Mouse (Mus musculus) layer of hippocampus, adult 8-10 months (tissue): ENCODE measurements around the gene Btla. TPM values are rescaled to one million over a fixed set of nuclear protein-coding genes. Genes with fewer than 3 reads are reported as not detected.

Experiments used
- DNase-seq, 2 experiments: peaks; one replicate each; pipeline ENCODE4 v3.0.0; 2022; ENCODE audit warnings: low spot score in 2 of 2
- total RNA-seq, 4 experiments: library from RNA; stranded (reverse); gene quantifications; 2 replicates each; pipeline ENCODE4 v1.2.4; 2022

The Btla gene
- total RNA-seq = under 1 TPM; 0.45 to 0.76 (median 0.53) TPM

GRCm38 (mm10) chr16:45223648-45224388 is at the start of gene Btla:
Btla (plus strand) TSS chr16:45224315.
- DNase-seq = no peak

- no peak for DNase-seq
These were observed 45.6 kb upstream of the Btla start for GRCm38 (mm10) chr16:45178552-45178951.

GRCm38 (mm10) chr16:45181824-45182223 is 42.3 kb upstream of the Btla start:
- DNase-seq = no peak

- DNase-seq = peak; percentile 50 to 76
These were observed 31.5 kb upstream of the Btla start for GRCm38 (mm10) chr16:45192613-45193012.

GRCm38 (mm10) chr16:45196816-45197215 is 27.3 kb upstream of the Btla start:
- peak; percentile 28 to 61 for DNase-seq

- DNase-seq = no peak
These were observed 22.7 kb upstream of the Btla start for GRCm38 (mm10) chr16:45201395-45201794.

GRCm38 (mm10) chr16:45204438-45204837 is 19.7 kb upstream of the Btla start:
- DNase-seq = no peak

- DNase-seq = no peak
These were observed 19.1 kb upstream of the Btla start for GRCm38 (mm10) chr16:45204859-45205670.

GRCm38 (mm10) chr16:45222016-45222415 is 2.1 kb upstream of the Btla start:
- DNase-seq = no peak

GRCm38 (mm10) chr16:45222771-45223170 is 1.3 kb upstream of the Btla start:
- no peak for DNase-seq

- no peak for DNase-seq
These were observed 405 bp downstream of the Btla start for GRCm38 (mm10) chr16:45224431-45225008.

- DNase-seq = no peak
These were observed 2.9 kb downstream of the Btla start for GRCm38 (mm10) chr16:45227002-45227401.

- DNase-seq = no peak
These were observed 7.2 kb downstream of the Btla start for GRCm38 (mm10) chr16:45231296-45231695.

- no peak for DNase-seq
These were observed 8.9 kb downstream of the Btla start for GRCm38 (mm10) chr16:45233007-45233406.

- DNase-seq = no peak
These were observed 18.6 kb downstream of the Btla start for GRCm38 (mm10) chr16:45242700-45243099.

GRCm38 (mm10) chr16:45244930-45245472 is 20.9 kb downstream of the Btla start:
- no peak for DNase-seq

- DNase-seq = no peak
These were observed 25.6 kb downstream of the Btla start for GRCm38 (mm10) chr16:45249761-45250160.

- DNase-seq = no peak
These were observed 26.2 kb downstream of the Btla start for GRCm38 (mm10) chr16:45250317-45250716.

- no peak for DNase-seq
These were observed 27.8 kb downstream of the Btla start for GRCm38 (mm10) chr16:45251773-45252413.

GRCm38 (mm10) chr16:45255183-45255861 is 31.2 kb downstream of the Btla start:
- DNase-seq = no peak

GRCm38 (mm10) chr16:45256895-45257294 is 32.8 kb downstream of the Btla start:
- no peak for DNase-seq
